Mouse (Mus musculus): Measurements from ENCODE around the gene Pi4k2b.
A peak's percentile ranks its signal among the peaks of the same experiment; 100 is the strongest.

Gene Pi4k2b

GRCm38 (mm10) chr5:52732811-52733210, 8.6 kb upstream of the Pi4k2b start:
- Histone ChIP-seq H3K36me3 (ENCODE audit: insufficient read depth, low read length) (no peaks in the 10 kb centered on the region), H3K27me3 (ENCODE audit: insufficient read depth, low read length) (no peaks in the 10 kb centered on the region; the same call in 1 of the 2 replicates), H3K9me3 (ENCODE audit: low read length) (no peaks in the 10 kb centered on the region), H3K4me3 (replicated peaks; ENCODE audit: low read length) (no peak overlapping the region), H3K4me1 (replicated peaks; ENCODE audit: low read depth, low read length) (no peaks in the 10 kb centered on the region)
- TF ChIP-seq NANOG (IDR thresholded peaks at IDR 0.05; ENCODE audit: borderline replicate concordance, low read length) (no peak), CTCF (conservative IDR thresholded peaks at IDR 0.05; ENCODE audit: low read length) (no peak), POU5F1 (IDR thresholded peaks at IDR 0.05; ENCODE audit: borderline replicate concordance, low read length) (no peak)

DNA sequence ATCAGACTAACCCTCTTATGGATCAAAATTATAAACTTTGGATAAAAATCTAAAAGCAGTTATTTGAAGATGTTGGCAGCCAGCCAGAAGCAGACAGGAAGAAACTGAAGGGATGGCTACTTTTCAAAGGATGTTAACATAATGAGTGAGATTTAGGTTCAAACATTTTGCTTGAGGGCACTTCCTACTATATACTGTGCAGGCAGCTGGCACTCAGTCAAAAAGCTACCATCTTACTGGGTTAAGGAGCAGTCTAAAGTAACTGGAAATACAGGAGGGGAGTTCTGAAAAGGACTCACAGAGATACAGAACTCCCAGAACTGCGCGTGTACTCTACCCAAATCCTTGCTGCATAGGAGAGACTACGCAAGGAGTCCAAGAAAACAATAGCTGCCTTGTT, 5.3 kb upstream of the Pi4k2b start:
- H3K27me3 ChIP-seq (ENCODE audit: insufficient read depth, low read length) = no peaks in the 10 kb centered on the region; the same call in 1 of the 2 replicates
- TF ChIP-seq NANOG (IDR thresholded peaks at IDR 0.05; ENCODE audit: borderline replicate concordance, low read length) (no peak), POU5F1 (IDR thresholded peaks at IDR 0.05; ENCODE audit: borderline replicate concordance, low read length) (no peak), CTCF (conservative IDR thresholded peaks at IDR 0.05; ENCODE audit: low read length) (no peak)
- H3K9me3 ChIP-seq (ENCODE audit: low read length) = no peaks in the 10 kb centered on the region
- 0 out of 2 replicates have a peak, but pooled peaks cover 2% of the 10 kb centered on the region for H3K4me1 ChIP-seq (replicated peaks; ENCODE audit: low read depth, low read length)
- no peak overlapping the region for H3K4me3 ChIP-seq (replicated peaks; ENCODE audit: low read length)
- H3K36me3 ChIP-seq (ENCODE audit: insufficient read depth, low read length) = no peaks in the 10 kb centered on the region

GRCm38 (mm10) chr5:52742112-52742813, 889 bp downstream of the Pi4k2b start:
- peak; percentile 16; the same call in 1 of the 2 replicates for TF ChIP-seq CTCF (conservative IDR thresholded peaks at IDR 0.05; ENCODE audit: low read length)
- no peak for TF ChIP-seq POU5F1 (IDR thresholded peaks at IDR 0.05; ENCODE audit: borderline replicate concordance, low read length)
- no peaks in the 10 kb centered on the region for H3K36me3 ChIP-seq (ENCODE audit: insufficient read depth, low read length)
- H3K9me3 ChIP-seq (ENCODE audit: low read length) = no peaks in the 10 kb centered on the region
- H3K27me3 ChIP-seq (ENCODE audit: insufficient read depth, low read length) = peaks cover 6% of the 10 kb centered on the region
- H3K4me1 ChIP-seq (replicated peaks; ENCODE audit: low read depth, low read length) = peaks cover 23% of the 10 kb centered on the region
- H3K4me3 ChIP-seq (replicated peaks; ENCODE audit: low read length) = peak overlapping the region; percentile 94

- H3K36me3 ChIP-seq (ENCODE audit: insufficient read depth, low read length) = no peaks in the 10 kb centered on the region
- TF ChIP-seq POU5F1 (IDR thresholded peaks at IDR 0.05; ENCODE audit: borderline replicate concordance, low read length) (no peak), CTCF (conservative IDR thresholded peaks at IDR 0.05; ENCODE audit: low read length) (no peak), NANOG (IDR thresholded peaks at IDR 0.05; ENCODE audit: borderline replicate concordance, low read length) (no peak)
- no peak overlapping the region for H3K4me3 ChIP-seq (replicated peaks; ENCODE audit: low read length)
- peaks cover 6% of the 10 kb centered on the region for H3K27me3 ChIP-seq (ENCODE audit: insufficient read depth, low read length)
- no peaks in the 10 kb centered on the region for H3K9me3 ChIP-seq (ENCODE audit: low read length)
- H3K4me1 ChIP-seq (replicated peaks; ENCODE audit: low read depth, low read length) = peaks cover 23% of the 10 kb centered on the region
Measured at GRCm38 (mm10) chr5:52743231-52743630, 1.9 kb downstream of the Pi4k2b start.

DNA sequence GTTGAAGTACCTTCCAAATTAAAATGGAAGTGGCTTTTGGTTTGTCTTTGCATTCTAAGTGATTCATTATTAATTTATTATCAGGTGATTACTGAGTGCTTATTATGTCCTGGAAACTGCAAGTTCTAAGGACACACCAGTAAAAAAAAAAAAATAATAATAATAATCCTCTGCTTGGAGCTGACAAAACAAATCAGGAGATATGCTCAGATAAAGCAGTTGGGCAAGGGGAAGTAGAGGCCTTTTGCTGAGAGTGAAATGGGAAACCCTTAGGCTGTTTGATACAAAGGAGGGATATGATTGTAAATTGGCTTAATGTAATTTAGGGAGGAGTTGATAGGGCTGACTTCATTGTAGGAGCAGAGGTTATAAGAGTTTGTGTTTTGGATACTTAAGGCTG, 5.5 kb downstream of the Pi4k2b start:
- Histone ChIP-seq H3K4me1 (replicated peaks; ENCODE audit: low read depth, low read length) (peaks cover 35% of the 10 kb centered on the region), H3K4me3 (replicated peaks; ENCODE audit: low read length) (no peak overlapping the region), H3K27me3 (ENCODE audit: insufficient read depth, low read length) (peaks cover 6% of the 10 kb centered on the region), H3K9me3 (ENCODE audit: low read length) (no peaks in the 10 kb centered on the region), H3K36me3 (ENCODE audit: insufficient read depth, low read length) (0 out of 2 replicates have a peak, but pooled peaks cover 6% of the 10 kb centered on the region)
- no peak for TF ChIP-seq CTCF (conservative IDR thresholded peaks at IDR 0.05; ENCODE audit: low read length)
- no peak for TF ChIP-seq POU5F1 (IDR thresholded peaks at IDR 0.05; ENCODE audit: borderline replicate concordance, low read length)
- TF ChIP-seq NANOG (IDR thresholded peaks at IDR 0.05; ENCODE audit: borderline replicate concordance, low read length) = no peak

DNA sequence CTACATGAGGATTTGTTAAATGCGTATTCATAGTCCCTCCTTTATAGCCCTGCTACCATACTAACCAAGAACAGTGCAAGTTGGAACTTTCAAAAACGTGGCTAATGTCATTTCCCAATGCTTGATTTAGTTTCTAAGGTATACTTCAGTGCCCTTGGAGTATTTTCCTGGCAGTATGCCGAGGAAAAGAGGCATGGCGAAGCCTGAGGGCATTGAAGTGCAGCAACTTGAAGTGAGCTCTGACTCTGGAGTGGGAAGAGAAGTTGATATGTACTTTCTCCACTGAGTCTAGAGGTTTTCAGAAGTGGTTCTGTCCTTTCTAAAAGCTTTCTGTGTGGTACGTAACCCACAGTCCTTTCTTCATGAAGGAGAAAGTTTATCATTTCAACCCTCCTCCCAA, 7.4 kb downstream of the Pi4k2b start:
- Histone ChIP-seq H3K4me1 (replicated peaks; ENCODE audit: low read depth, low read length) (peaks cover 27% of the 10 kb centered on the region), H3K36me3 (ENCODE audit: insufficient read depth, low read length) (0 out of 2 replicates have a peak, but pooled peaks cover 6% of the 10 kb centered on the region), H3K9me3 (ENCODE audit: low read length) (no peaks in the 10 kb centered on the region), H3K4me3 (replicated peaks; ENCODE audit: low read length) (no peak overlapping the region), H3K27me3 (ENCODE audit: insufficient read depth, low read length) (no peaks in the 10 kb centered on the region)
- TF ChIP-seq CTCF (conservative IDR thresholded peaks at IDR 0.05; ENCODE audit: low read length) = no peak
- TF ChIP-seq NANOG (IDR thresholded peaks at IDR 0.05; ENCODE audit: borderline replicate concordance, low read length) = no peak
- TF ChIP-seq POU5F1 (IDR thresholded peaks at IDR 0.05; ENCODE audit: borderline replicate concordance, low read length) = no peak

DNA sequence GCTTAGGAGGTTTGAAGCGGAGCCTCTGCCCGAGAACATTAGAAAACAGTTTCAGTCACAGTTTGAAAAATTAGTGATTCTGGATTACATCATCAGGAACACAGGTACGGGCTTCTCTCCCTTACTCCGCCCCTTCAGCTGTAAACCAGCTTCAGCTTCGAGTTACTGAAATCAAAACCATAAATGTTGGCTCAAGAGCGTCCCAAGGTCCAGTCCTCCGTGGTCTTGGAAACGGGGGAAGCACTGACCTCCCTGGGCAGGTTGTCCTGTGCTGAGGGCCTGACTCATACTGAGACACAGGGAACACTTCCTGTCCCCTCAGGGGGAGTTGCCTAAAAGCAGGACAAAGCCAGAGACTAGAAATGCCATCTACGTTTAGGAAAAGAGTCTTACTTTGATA, 11.8 kb downstream of the Pi4k2b start:
- no peak overlapping the region for H3K4me3 ChIP-seq (replicated peaks; ENCODE audit: low read length)
- H3K9me3 ChIP-seq (ENCODE audit: low read length) = no peaks in the 10 kb centered on the region
- H3K36me3 ChIP-seq (ENCODE audit: insufficient read depth, low read length) = 0 out of 2 replicates have a peak, but pooled peaks cover 14% of the 10 kb centered on the region
- H3K27me3 ChIP-seq (ENCODE audit: insufficient read depth, low read length) = no peaks in the 10 kb centered on the region
- TF ChIP-seq CTCF (conservative IDR thresholded peaks at IDR 0.05; ENCODE audit: low read length) = no peak
- peaks cover 15% of the 10 kb centered on the region; the same call in 1 of the 2 replicates for H3K4me1 ChIP-seq (replicated peaks; ENCODE audit: low read depth, low read length)

DNA sequence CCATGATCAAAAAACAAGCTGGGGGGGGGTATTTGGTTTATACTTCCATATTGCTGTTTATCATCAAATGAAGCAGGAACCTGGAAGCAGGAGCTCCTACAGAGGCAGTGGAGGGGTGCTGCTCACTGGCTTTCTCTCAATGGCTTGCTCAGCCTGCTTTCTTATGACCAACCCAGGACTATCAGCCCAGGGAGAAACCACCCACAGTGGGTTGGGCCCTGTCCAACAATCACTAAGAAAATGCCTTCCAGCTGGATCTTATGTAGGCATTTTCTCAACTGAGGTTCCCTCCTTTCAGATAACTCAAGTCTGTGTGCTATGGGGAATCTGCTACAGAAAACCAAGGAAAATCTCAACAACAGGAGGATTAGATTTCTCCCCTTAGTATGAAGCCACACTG, 12.8 kb downstream of the Pi4k2b start:
- 0 out of 2 replicates have a peak, but pooled peaks cover 14% of the 10 kb centered on the region for H3K36me3 ChIP-seq (ENCODE audit: insufficient read depth, low read length)
- TF ChIP-seq POU5F1 (IDR thresholded peaks at IDR 0.05; ENCODE audit: borderline replicate concordance, low read length) (no peak), CTCF (conservative IDR thresholded peaks at IDR 0.05; ENCODE audit: low read length) (no peak), NANOG (IDR thresholded peaks at IDR 0.05; ENCODE audit: borderline replicate concordance, low read length) (no peak)
- H3K4me1 ChIP-seq (replicated peaks; ENCODE audit: low read depth, low read length) = peaks cover 13% of the 10 kb centered on the region; the same call in 1 of the 2 replicates
- no peaks in the 10 kb centered on the region for H3K27me3 ChIP-seq (ENCODE audit: insufficient read depth, low read length)
- H3K4me3 ChIP-seq (replicated peaks; ENCODE audit: low read length) = no peak overlapping the region
- no peaks in the 10 kb centered on the region for H3K9me3 ChIP-seq (ENCODE audit: low read length)

GRCm38 (mm10) chr5:52755337-52755736, 14.0 kb downstream of the Pi4k2b start:
- Histone ChIP-seq H3K4me3 (replicated peaks; ENCODE audit: low read length) (no peak overlapping the region), H3K9me3 (ENCODE audit: low read length) (no peaks in the 10 kb centered on the region), H3K27me3 (ENCODE audit: insufficient read depth, low read length) (no peaks in the 10 kb centered on the region), H3K4me1 (replicated peaks; ENCODE audit: low read depth, low read length) (peaks cover 13% of the 10 kb centered on the region; the same call in 1 of the 2 replicates), H3K36me3 (ENCODE audit: insufficient read depth, low read length) (0 out of 2 replicates have a peak, but pooled peaks cover 14% of the 10 kb centered on the region)
- TF ChIP-seq CTCF (conservative IDR thresholded peaks at IDR 0.05; ENCODE audit: low read length) = no peak
- TF ChIP-seq POU5F1 (IDR thresholded peaks at IDR 0.05; ENCODE audit: borderline replicate concordance, low read length) = no peak
- no peak for TF ChIP-seq NANOG (IDR thresholded peaks at IDR 0.05; ENCODE audit: borderline replicate concordance, low read length)

Measured in E14TG2a.4 (cell line).